8 mouse cellular contexts compared by ENCODE assay signal in the genomic region with DNA sequence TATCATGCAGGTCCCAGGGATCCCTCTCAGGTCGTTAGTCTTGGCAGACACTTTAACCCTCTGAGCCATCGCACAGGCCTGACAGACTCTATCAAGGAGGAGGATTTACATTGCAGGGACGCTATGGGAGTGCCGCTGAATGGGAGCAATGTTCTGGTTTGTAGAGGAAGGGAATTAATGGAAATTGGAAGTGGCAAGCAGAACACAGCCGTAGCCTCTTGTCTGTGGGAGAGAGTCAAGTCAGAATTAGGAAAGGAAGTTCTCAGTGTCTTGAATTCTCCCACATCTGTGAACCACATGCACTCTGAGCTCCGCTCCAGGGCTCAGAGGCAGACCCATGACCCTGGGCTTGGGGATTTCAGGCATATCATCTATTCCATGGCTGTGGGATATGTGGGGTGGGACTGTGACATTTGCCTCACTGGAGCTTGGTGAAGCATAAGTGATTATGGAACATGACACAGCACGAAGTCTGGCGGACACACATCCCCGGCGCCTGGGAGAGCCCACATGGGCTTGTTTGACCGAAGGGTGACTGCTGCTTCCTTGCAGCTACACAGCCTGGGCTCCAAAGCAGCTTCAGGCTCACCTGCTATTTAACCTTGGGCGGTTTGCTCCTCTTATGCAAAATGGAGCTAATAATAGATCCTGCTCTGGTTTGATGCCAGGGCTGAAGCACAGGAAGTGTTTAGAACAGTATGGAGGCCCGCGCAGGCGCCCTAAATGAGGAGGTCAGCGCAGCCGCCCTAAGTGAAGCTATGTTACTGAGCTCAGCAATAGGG.
DNase-seq lines count a peak whose midpoint lies in the region; ATAC-seq and TF ChIP-seq lines count a peak whose summit lies in the region.

No protein-coding gene starts in this region.

- H3K4me3 ChIP-seq in heart, postnatal 0 days (ENCODE audit: low read depth, low read length), result no peak overlapping the region
- H3K4me3 ChIP-seq in midbrain, embryonic 16.5 days (ENCODE audit: low read depth, low read length), result no peak overlapping the region

- peaks cover 15% of the 10 kb centered on the region for H3K4me1 ChIP-seq in heart, postnatal 0 days (ENCODE audit: control insufficient read depth, insufficient read depth)
- peaks cover 9% of the 10 kb centered on the region for H3K4me1 ChIP-seq in midbrain, embryonic 16.5 days (ENCODE audit: control insufficient read depth, insufficient read depth, low read length)

- 45% methylated on average over 17 of the region's 17 CpGs for WGBS in heart, postnatal 0 days
- whole genome bisulfite sequencing in midbrain, embryonic 16.5 days, result 56% methylated on average over 17 of the region's 17 CpGs

- ATAC-seq in heart, postnatal 0 days (ENCODE audit: insufficient read depth, low read depth), result peak; percentile 91
- peak; percentile 68 for ATAC-seq in midbrain, embryonic 16.5 days

- peak; percentile 17 for DNase-seq in Muller cell, postnatal 12 days (ENCODE audit: inconsistent ontology term)
- peak; percentile 65 to 76 for DNase-seq in cerebellum, postnatal 25 days
- peak; percentile 85 for DNase-seq in heart, postnatal 0 days (ENCODE audit: low spot score)
- no peak for DNase-seq in adrenal gland, adult 2 months
- no peak for DNase-seq in left cerebral cortex, adult 9 months (ENCODE audit: low spot score in 2 of 2)
- DNase-seq in urinary bladder, postnatal 36 days (ENCODE audit: low spot score in 2 of 2), result no peak
- no peak for DNase-seq in adrenal gland, postnatal 10 days

- 0 out of 2 replicates have a peak overlapping the region, but pooled peaks have one; percentile 13 for H3K9ac ChIP-seq in heart, postnatal 0 days (replicated peaks; ENCODE audit: low read depth, low read length)
- no peak overlapping the region for H3K9ac ChIP-seq in midbrain, embryonic 16.5 days (ENCODE audit: low read depth, low read length)

- H3K36me3 ChIP-seq in heart, postnatal 0 days (replicated peaks; ENCODE audit: control insufficient read depth, insufficient read depth, low read length), result no peaks in the 10 kb centered on the region
- H3K36me3 ChIP-seq in midbrain, embryonic 16.5 days (ENCODE audit: control insufficient read depth, insufficient read depth, low read length), result no peaks in the 10 kb centered on the region

- H3K27me3 ChIP-seq in heart, postnatal 0 days (ENCODE audit: control insufficient read depth, insufficient read depth, low read length), result no peaks in the 10 kb centered on the region
- H3K27me3 ChIP-seq in midbrain, embryonic 16.5 days (ENCODE audit: control insufficient read depth, insufficient read depth, low read depth, low read length), result no peaks in the 10 kb centered on the region

- no peak overlapping the region for H3K4me2 ChIP-seq in heart, postnatal 0 days (ENCODE audit: low read depth, low read length)
- H3K4me2 ChIP-seq in midbrain, embryonic 16.5 days (ENCODE audit: low read length), result peak overlapping the region; percentile 3; the same call in 1 of the 2 replicates

- no peak; the same call in 1 of the 2 replicates for TF ChIP-seq EP300 in heart, postnatal 0 days (IDR thresholded peaks at IDR 0.05; ENCODE audit: low read depth)

- H3K9me3 ChIP-seq in heart, postnatal 0 days (replicated peaks; ENCODE audit: control insufficient read depth, low read length), result no peaks in the 10 kb centered on the region
- H3K9me3 ChIP-seq in midbrain, embryonic 16.5 days (replicated peaks; ENCODE audit: control insufficient read depth, low read length, poor library complexity, severe bottlenecking), result no peaks in the 10 kb centered on the region

- TF ChIP-seq CTCF in heart, postnatal 0 days (IDR thresholded peaks at IDR 0.05; ENCODE audit: low read depth), result no peak

- H3K27ac ChIP-seq in heart, postnatal 0 days (ENCODE audit: low read depth), result peak overlapping the region; percentile 93
- no peak overlapping the region; the same call in 1 of the 2 replicates for H3K27ac ChIP-seq in midbrain, embryonic 16.5 days (ENCODE audit: low read length)

Comparison
In these comparisons a context has a peak if more than half of its experiments do, and no peak if none do; other contexts are left out.
1. DNase-seq: peak in Muller cell, postnatal 12 days (single experiment), cerebellum, postnatal 25 days (2 of 2) and heart, postnatal 0 days (single experiment); none in adrenal gland, adult 2 months (single experiment), left cerebral cortex, adult 9 months (0 of 2), urinary bladder, postnatal 36 days (0 of 2) and adrenal gland, postnatal 10 days (single experiment).